Mouse (Mus musculus): ENCODE data around the gene Skiv2l.

DNA sequence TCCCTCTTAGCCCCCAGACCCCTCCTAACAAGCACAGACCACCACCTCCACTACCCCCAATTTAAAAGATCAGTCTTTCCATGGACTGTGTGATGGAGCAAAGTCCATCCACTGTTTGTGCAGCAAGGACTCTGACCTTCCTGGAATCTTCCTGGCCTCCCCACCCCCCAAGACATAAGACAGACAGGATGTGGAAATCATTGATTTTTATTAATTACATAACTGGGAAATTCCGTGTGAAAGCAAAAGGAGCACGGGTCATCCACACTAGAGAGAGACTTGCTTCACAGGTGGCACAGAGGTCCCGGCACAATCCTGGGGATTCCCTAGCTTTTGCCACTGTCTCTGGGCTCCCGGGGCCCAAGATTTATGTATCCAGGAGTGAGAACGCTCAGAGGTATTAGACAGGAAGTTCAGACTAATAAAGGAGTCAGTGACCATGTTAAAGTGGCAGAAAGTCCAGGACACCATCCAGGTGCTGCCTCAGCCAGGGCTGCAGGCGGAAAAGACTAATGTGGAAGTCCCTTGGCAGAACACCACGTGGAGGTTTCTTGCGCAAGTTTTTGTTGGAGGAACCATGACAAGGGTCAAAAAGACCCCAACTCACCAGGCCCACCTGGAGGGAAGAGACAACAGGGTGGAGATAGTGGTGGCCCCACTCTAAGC lies 12.5 kb upstream of the Skiv2l start, which contains the start of gene Cfb:
- no peak for TF ChIP-seq CTCF (conservative IDR thresholded peaks at IDR 0.05; ENCODE audit: low read length)
- no peak for TF ChIP-seq POU5F1 (IDR thresholded peaks at IDR 0.05; ENCODE audit: borderline replicate concordance, low read length)
- TF ChIP-seq NANOG (IDR thresholded peaks at IDR 0.05; ENCODE audit: borderline replicate concordance, low read length), result no peak
